Mouse (Mus musculus): ENCODE measurements around the gene Pars2. TPM values are rescaled to one million over a fixed set of nuclear protein-coding genes. Genes with fewer than 3 reads are reported as not detected.
A peak's percentile ranks its signal among the peaks of the same experiment; 100 is the strongest.

Gene Pars2
- total RNA-seq (2014; rRNA removed): 8.4 and 12.1 TPM in 2 replicates
- 7.4 and 9.1 TPM in 2 replicates for polyA plus RNA-seq (2015; fragmentation: Nextera tagmentation; extraction: Ambion mirVana)

DNA sequence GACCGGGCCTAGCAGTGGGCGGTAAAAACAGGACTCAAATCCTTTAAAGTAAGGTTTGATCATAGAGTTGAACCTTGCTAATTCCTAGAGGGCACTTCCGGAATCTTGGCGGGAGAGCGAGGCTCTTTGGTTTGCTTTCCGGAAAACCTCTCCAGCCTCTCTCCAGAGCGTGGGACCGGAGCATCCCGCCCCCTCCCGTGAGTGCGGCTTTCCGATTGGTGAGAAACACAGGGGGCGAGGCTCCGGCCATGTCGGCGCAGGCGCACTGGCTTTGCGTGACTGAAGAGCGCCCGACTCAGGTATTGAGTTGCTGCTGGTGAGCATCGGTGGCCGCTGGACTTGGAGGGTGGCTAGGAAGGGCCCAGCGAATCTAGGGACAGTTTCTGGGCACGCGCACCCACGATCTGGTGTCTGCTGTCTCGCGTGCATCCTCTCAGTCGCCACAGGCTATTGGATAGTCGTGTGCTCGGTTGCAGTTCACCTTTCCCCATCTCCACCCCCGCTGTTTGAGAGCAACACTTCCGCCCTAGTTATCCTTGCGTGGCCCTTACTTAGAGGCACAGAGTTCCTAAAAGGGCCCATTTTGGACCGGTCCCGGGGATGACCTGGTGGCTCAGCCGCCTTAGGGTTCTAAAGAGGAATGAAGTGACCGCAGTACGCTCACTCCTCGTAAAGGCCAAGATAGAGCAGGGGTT is at the start of gene Pars2:
Pars2 (plus strand) TSS at position 237 of the 695 bp plus-strand sequence.
- TF ChIP-seq CTCF (IDR thresholded peaks at IDR 0.05; ENCODE audit: low read depth): no peak
- peak; percentile 99 for DNase-seq (ENCODE audit: low spot score)
- Histone ChIP-seq H3K27ac (peak within 1 kb of the TSS; percentile 68; the same call in 1 of the 2 replicates), H3K9me3 (ENCODE audit: low read length) (no peaks in the 10 kb centered on the region), H3K4me1 (ENCODE audit: insufficient read depth, low read length) (peaks cover 7% of the 10 kb centered on the region), H3K27me3 (ENCODE audit: insufficient read depth, low read length) (no peaks in the 10 kb centered on the region), H3K4me2 (ENCODE audit: low read depth, low read length) (peak within 1 kb of the TSS; percentile 80), H3K9ac (replicated peaks; ENCODE audit: low read length) (peak within 1 kb of the TSS; percentile 77), H3K36me3 (ENCODE audit: insufficient read depth, low read length) (peaks cover 6% of the 10 kb centered on the region), H3K4me3 (ENCODE audit: low read length) (peak within 1 kb of the TSS; percentile 48)
- peak; percentile 97 for ATAC-seq
- WGBS: 3% methylated on average over 40 of the region's 40 CpGs

DNA sequence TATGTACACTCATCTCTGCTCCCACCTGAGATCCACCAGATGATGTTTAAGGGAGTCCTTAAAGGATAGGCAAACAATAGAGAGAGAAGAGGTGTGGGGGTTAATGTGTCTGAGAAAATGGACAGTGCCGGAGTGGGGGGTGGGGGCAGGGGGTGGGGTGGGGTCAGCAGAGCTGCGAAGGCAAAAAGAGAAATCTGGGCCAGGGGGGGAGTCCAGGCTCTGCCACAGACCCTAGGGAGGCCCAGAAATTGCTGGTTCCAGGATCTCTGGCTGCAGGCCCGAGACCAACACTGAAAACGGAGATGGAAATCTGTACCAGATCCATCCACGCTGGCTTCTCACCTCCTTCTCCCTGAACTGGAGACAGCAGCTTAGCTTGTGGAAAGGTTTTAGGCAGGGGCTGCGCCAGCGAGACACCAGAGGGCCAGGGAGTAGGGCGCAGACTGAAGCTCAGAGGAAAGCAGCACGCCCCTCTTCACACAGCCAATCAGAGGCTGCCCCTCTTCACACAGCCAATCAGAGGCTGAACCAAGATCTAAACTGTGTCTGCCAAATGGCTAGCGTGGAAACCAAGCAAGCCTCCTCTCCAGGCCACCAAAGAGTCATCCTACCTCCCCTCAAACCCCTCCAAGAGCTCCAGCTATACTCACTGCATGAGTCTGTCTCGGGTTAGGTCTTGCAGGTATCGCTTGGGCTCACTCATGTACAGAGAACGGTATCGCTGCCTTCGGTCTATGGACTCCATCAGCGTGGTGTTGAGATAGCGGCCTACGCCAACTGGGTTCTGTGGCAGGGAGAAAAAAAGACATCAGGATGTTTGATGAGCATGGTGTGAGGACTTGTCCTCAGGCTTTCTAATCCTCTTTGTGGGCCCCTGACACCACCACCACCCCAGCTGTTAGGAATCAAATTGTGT is 44.0 kb upstream of the Pars2 start:
- 0 out of 2 replicates have a peak overlapping the region, but pooled peaks have one; percentile 13 for H3K9ac ChIP-seq (replicated peaks; ENCODE audit: low read length)
- H3K27ac ChIP-seq: no peak overlapping the region
- peak; percentile 67 for DNase-seq (ENCODE audit: low spot score)
- H3K9me3 ChIP-seq (ENCODE audit: low read length): no peaks in the 10 kb centered on the region
- WGBS: 38% methylated on average over 18 of the region's 18 CpGs
- peak; percentile 18; the same call in 1 of the 2 replicates for TF ChIP-seq CTCF (IDR thresholded peaks at IDR 0.05; ENCODE audit: low read depth)
- no peaks in the 10 kb centered on the region for H3K36me3 ChIP-seq (ENCODE audit: insufficient read depth, low read length)
- H3K4me2 ChIP-seq (ENCODE audit: low read depth, low read length): peak overlapping the region; percentile 37; the same call in 1 of the 2 replicates
- H3K4me3 ChIP-seq (ENCODE audit: low read length): no peak overlapping the region
- H3K4me1 ChIP-seq (ENCODE audit: insufficient read depth, low read length): 0 out of 2 replicates have a peak, but pooled peaks cover 8% of the 10 kb centered on the region
- ATAC-seq: peak; percentile 97
- no peaks in the 10 kb centered on the region for H3K27me3 ChIP-seq (ENCODE audit: insufficient read depth, low read length)

DNA sequence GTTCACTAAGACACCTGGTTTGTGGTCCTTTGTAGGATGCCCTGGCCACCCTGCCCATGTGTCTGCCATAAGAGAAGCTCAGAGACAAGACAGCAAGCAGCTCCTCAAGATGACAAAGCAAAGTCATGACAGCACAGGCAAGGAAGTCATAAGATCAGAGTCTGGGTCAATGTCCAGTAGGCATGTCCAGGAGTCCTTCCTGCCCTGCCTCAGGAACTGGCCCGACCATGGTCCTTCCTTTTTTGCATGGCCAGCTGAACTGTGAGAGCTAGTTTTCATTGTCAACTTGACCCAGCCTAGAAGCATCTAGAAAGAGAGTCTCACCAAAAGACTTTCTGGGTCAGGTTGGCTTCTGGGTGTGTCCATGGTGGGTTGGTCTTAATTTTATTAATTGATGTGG is 43.0 kb upstream of the Pars2 start:
- no peak overlapping the region for H3K4me2 ChIP-seq (ENCODE audit: low read depth, low read length)
- ATAC-seq: no peak
- no peaks in the 10 kb centered on the region for H3K9me3 ChIP-seq (ENCODE audit: low read length)
- H3K9ac ChIP-seq (replicated peaks; ENCODE audit: low read length): no peak overlapping the region
- no peak for DNase-seq (ENCODE audit: low spot score)
- no peak overlapping the region for H3K27ac ChIP-seq
- no peaks in the 10 kb centered on the region for H3K36me3 ChIP-seq (ENCODE audit: insufficient read depth, low read length)
- no peaks in the 10 kb centered on the region for H3K27me3 ChIP-seq (ENCODE audit: insufficient read depth, low read length)
- no peak overlapping the region for H3K4me3 ChIP-seq (ENCODE audit: low read length)
- H3K4me1 ChIP-seq (ENCODE audit: insufficient read depth, low read length): 0 out of 2 replicates have a peak, but pooled peaks cover 8% of the 10 kb centered on the region
- no peak for TF ChIP-seq CTCF (IDR thresholded peaks at IDR 0.05; ENCODE audit: low read depth)
- WGBS: 90% methylated on average over 1 of the region's 1 CpGs

DNA sequence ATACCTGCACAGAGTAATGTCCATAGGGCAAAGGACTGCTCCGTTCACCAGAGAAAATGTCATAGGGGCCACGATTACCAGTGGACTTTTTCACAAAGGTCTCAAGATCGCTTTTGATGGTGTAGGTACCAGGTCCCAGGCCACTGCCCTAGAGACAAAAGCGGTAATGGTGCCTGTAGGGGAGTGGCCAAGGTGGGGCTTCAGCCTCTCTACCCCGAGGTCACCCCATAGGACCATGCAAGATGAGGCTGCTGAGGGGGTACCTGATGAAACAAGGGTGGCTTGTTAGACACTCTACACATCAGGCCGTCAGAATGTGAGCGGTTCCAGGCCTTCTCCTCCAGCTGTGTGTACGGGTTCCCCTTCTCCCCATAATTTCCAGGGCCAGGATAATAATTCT is 37.8 kb upstream of the Pars2 start:
- Histone ChIP-seq H3K36me3 (ENCODE audit: insufficient read depth, low read length) (no peaks in the 10 kb centered on the region), H3K9ac (replicated peaks; ENCODE audit: low read length) (no peak overlapping the region), H3K27ac (no peak overlapping the region), H3K4me2 (ENCODE audit: low read depth, low read length) (no peak overlapping the region), H3K9me3 (ENCODE audit: low read length) (no peaks in the 10 kb centered on the region), H3K27me3 (ENCODE audit: insufficient read depth, low read length) (no peaks in the 10 kb centered on the region), H3K4me3 (ENCODE audit: low read length) (no peak overlapping the region), H3K4me1 (ENCODE audit: insufficient read depth, low read length) (peaks cover 8% of the 10 kb centered on the region; the same call in 1 of the 2 replicates)
- ATAC-seq (no peak), DNase-seq (ENCODE audit: low spot score) (no peak)
- WGBS: 87% methylated on average over 8 of the region's 8 CpGs
- no peak for TF ChIP-seq CTCF (IDR thresholded peaks at IDR 0.05; ENCODE audit: low read depth)

DNA sequence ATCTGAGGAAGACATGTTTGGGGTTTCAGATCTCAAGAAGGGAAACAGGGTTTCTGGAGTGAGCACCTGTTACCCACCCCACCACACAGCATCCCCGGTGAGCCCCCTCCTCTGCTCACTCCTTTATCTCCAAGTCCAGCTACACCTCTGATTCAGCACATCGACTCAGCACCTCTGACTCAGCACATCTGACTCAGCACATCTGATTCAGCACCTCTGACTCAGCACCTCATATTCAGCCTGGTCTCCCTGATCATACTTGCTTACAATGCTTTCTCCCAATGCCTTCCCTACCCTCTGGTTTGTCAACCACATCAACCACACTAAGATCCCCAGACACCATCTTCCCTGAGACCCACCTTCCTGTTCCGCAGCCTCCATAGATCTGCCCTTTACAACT is 37.3 kb upstream of the Pars2 start:
- DNase-seq (ENCODE audit: low spot score): no peak

DNA sequence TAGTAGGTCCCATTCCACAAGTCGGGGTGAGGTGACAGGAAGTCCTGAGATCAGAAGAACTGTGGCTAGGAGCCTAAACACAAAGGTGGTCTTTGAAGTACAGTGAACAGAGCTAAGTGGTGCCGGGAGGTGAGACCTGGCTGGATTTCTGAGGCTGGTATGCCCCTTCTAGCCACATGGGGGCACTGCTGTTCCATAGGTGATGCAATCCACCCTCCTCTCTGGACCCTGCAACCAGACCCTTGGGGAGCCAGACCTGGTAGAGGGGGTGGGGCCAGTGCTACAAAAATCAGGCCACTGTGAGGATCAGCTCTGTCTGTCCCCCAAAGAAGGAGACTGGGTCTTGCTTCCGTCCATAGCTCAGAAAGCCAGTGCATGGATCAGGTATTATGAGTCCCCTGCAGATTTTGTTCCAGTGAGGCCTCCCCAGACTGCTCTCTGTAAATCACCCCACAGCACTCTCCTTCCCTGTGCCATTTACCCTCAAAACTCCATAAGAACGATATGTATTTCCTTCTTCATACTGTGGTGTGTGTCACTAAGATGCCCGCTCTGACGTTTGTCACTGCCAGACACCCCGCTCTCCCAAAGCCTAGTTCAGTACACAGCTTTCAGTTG is 36.6 kb upstream of the Pars2 start:
- H3K27me3 ChIP-seq (ENCODE audit: insufficient read depth, low read length): no peaks in the 10 kb centered on the region
- H3K9ac ChIP-seq (replicated peaks; ENCODE audit: low read length): no peak overlapping the region
- 42% methylated on average over 7 of the region's 7 CpGs for WGBS
- H3K4me1 ChIP-seq (ENCODE audit: insufficient read depth, low read length): peaks cover 8% of the 10 kb centered on the region; the same call in 1 of the 2 replicates
- no peak overlapping the region for H3K4me3 ChIP-seq (ENCODE audit: low read length)
- TF ChIP-seq CTCF (IDR thresholded peaks at IDR 0.05; ENCODE audit: low read depth): peak; percentile 99
- peak; percentile 86 for ATAC-seq
- no peak overlapping the region for H3K4me2 ChIP-seq (ENCODE audit: low read depth, low read length)
- H3K36me3 ChIP-seq (ENCODE audit: insufficient read depth, low read length): no peaks in the 10 kb centered on the region
- peak; percentile 89 for DNase-seq (ENCODE audit: low spot score)
- no peaks in the 10 kb centered on the region for H3K9me3 ChIP-seq (ENCODE audit: low read length)
- no peak overlapping the region for H3K27ac ChIP-seq

More for the DNA sequence above, 37.3 kb upstream of the Pars2 start:
- Histone ChIP-seq H3K4me3 (ENCODE audit: low read length) (no peak overlapping the region), H3K36me3 (ENCODE audit: insufficient read depth, low read length) (no peaks in the 10 kb centered on the region), H3K27me3 (ENCODE audit: insufficient read depth, low read length) (no peaks in the 10 kb centered on the region), H3K4me1 (ENCODE audit: insufficient read depth, low read length) (peaks cover 8% of the 10 kb centered on the region; the same call in 1 of the 2 replicates), H3K9me3 (ENCODE audit: low read length) (no peaks in the 10 kb centered on the region), H3K9ac (replicated peaks; ENCODE audit: low read length) (no peak overlapping the region), H3K4me2 (ENCODE audit: low read depth, low read length) (no peak overlapping the region), H3K27ac (no peak overlapping the region)
- ATAC-seq: no peak
- no peak for TF ChIP-seq CTCF (IDR thresholded peaks at IDR 0.05; ENCODE audit: low read depth)
- 82% methylated on average over 3 of the region's 3 CpGs for WGBS
